Mouse (Mus musculus) lung, postnatal 0 days (tissue): ENCODE data around the gene Tmem150c. TPM values are rescaled to one million over a fixed set of nuclear protein-coding genes. Genes with fewer than 3 reads are reported as not detected.

ENCODE experiments used
- ATAC-seq: fragments of 200-750 bp; cut with Nextera tagmentation; 2 replicates; pipeline ENCODE4 v1.8.0; 2017; ENCODE audit warnings: moderate library complexity
- DNase-seq: peaks from one replicate; pipeline ENCODE4 v3.0.0-alpha.2; 2016; ENCODE audit warnings: low spot score
- H3K27ac ChIP-seq: fragments of 300-500 bp; sonication (generic); 2 replicates; pipeline ENCODE4 v1.5.1; 2014; ENCODE audit warnings: antibody characterized with exemption, mild to moderate bottlenecking, low read length, mixed read lengths
- H3K27me3 ChIP-seq: fragments of 300-500 bp; sonication (generic); replicated peaks from 2 replicates; pipeline ENCODE4 v1.6.1; 2014; ENCODE audit warnings: low read length, mixed read lengths; ENCODE audit not compliant: insufficient read depth
- H3K36me3 ChIP-seq: fragments of 300-500 bp; sonication (generic); 2 replicates; pipeline ENCODE4 v1.6.1; 2014; ENCODE audit warnings: low read length, mixed read lengths; ENCODE audit not compliant: insufficient read depth
- H3K4me1 ChIP-seq: fragments of 300-500 bp; sonication (generic); 2 replicates; pipeline ENCODE4 v1.6.1; 2014; ENCODE audit warnings: antibody characterized with exemption, low read depth, low read length, mixed read lengths; ENCODE audit not compliant: insufficient read depth
- H3K4me2 ChIP-seq: fragments of 300-500 bp; sonication (generic); replicated peaks from 2 replicates; pipeline ENCODE4 v1.6.1; 2014; ENCODE audit warnings: low read depth, mild to moderate bottlenecking, low read length, moderate library complexity, mixed read lengths
- H3K4me3 ChIP-seq: fragments of 300-500 bp; sonication (generic); 2 replicates; pipeline ENCODE4 v1.5.1; 2014; ENCODE audit warnings: low read depth, low read length
- H3K9ac ChIP-seq: fragments of 300-500 bp; sonication (generic); replicated peaks from 2 replicates; pipeline ENCODE4 v1.6.1; 2014; ENCODE audit warnings: low read depth, mild to moderate bottlenecking
- H3K9me3 ChIP-seq: fragments of 300-500 bp; sonication (generic); 2 replicates; pipeline ENCODE4 v1.6.1; 2016; ENCODE audit warnings: low read length, mixed read lengths
- CTCF ChIP-seq: IDR thresholded peaks from 2 replicates; pipeline ENCODE4 v1.5.1; 2016; ENCODE audit warnings: antibody characterized with exemption, mild to moderate bottlenecking
- EP300 ChIP-seq: IDR thresholded peaks from 2 replicates; pipeline ENCODE4 v1.6.1; 2016; ENCODE audit warnings: antibody characterized with exemption, mild to moderate bottlenecking, control low read depth
- WGBS: fragments of 180-500 bp; shearing (Covaris S2); extraction: QIAGEN DNeasy Blood & Tissue Kit; methylation state at CpG from one replicate; pipeline ENCODE4 v1.1.7; 2014; 5-methylcytosine and 5-hydroxymethylcytosine counted together
- polyA plus RNA-seq: library from polyadenylated mRNA; unstranded; fragments of >200 nt; fragmentation: Nextera tagmentation; extraction: Ambion mirVana; gene quantifications from 2 replicates; pipeline ENCODE4 v1.2.1, GENCODE M21; 2015

The Tmem150c gene
- polyA plus RNA-seq, 1 experiment from 2014 or later: 5.4 TPM

GRCm38 (mm10) chr5:100199092-100199853 lies 39.7 kb upstream of the Tmem150c start:
- ATAC-seq (no peak), DNase-seq (no peak)
- Histone ChIP-seq H3K9me3 (no peaks in the 10 kb centered on the region), H3K9ac (no peak overlapping the region), H3K4me2 (no peak overlapping the region), H3K4me1 (no peaks in the 10 kb centered on the region), H3K27ac (no peak overlapping the region), H3K36me3 (no peaks in the 10 kb centered on the region), H3K4me3 (no peak overlapping the region), H3K27me3 (no peaks in the 10 kb centered on the region)
- 70% methylated on average over 7 of the region's 7 CpGs for WGBS
- no peak for TF ChIP-seq CTCF
- TF ChIP-seq EP300: no peak

- TF ChIP-seq EP300: no peak
- no peak for TF ChIP-seq CTCF
- no peaks in the 10 kb centered on the region for H3K36me3 ChIP-seq
- DNase-seq: no peak
- ATAC-seq: no peak
- H3K4me2 ChIP-seq: no peak overlapping the region
- 74% methylated on average over 9 of the region's 9 CpGs for WGBS
- no peak overlapping the region for H3K4me3 ChIP-seq
- no peaks in the 10 kb centered on the region for H3K9me3 ChIP-seq
- no peak overlapping the region for H3K27ac ChIP-seq
- no peaks in the 10 kb centered on the region for H3K27me3 ChIP-seq
- no peaks in the 10 kb centered on the region for H3K4me1 ChIP-seq
- H3K9ac ChIP-seq: no peak overlapping the region
Observed at GRCm38 (mm10) chr5:100197476-100197875, 37.9 kb upstream of the Tmem150c start.

- H3K4me1 ChIP-seq: no peaks in the 10 kb centered on the region
- TF ChIP-seq CTCF (no peak), EP300 (no peak)
- DNase-seq (no peak), ATAC-seq (no peak)
- H3K9ac ChIP-seq: no peak overlapping the region
- H3K4me2 ChIP-seq: no peak overlapping the region
- whole genome bisulfite sequencing: 39% methylated on average over 15 of the region's 15 CpGs
- H3K27ac ChIP-seq: no peak overlapping the region
- H3K9me3 ChIP-seq: no peaks in the 10 kb centered on the region
- no peak overlapping the region for H3K4me3 ChIP-seq
- no peaks in the 10 kb centered on the region for H3K36me3 ChIP-seq
- no peaks in the 10 kb centered on the region for H3K27me3 ChIP-seq
Observed at GRCm38 (mm10) chr5:100196854-100197431, 37.3 kb upstream of the Tmem150c start.

DNA sequence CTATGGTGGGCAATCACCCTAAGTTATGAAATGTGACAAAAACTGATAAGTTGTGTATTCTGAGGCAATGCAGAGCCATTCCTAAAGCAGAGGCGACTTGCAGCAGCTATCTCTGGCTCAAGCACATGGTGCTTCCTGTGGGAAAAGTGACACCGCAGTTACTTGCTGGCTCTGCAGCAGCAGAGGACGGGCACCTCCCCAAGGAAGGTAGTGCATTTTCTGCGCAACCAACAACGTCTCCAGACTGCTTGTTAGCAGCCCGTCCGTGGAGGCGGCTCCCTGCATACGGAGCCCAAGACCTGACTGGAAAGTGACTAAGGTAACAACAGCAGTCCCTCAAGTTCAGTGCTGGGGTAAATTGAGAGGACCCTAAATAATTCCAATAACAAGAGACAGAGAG lies 36.8 kb upstream of the Tmem150c start:
- no peak overlapping the region for H3K4me2 ChIP-seq
- no peak for TF ChIP-seq CTCF
- no peak for TF ChIP-seq EP300
- no peak overlapping the region for H3K9ac ChIP-seq
- H3K27ac ChIP-seq: no peak overlapping the region
- WGBS: 44% methylated on average over 9 of the region's 9 CpGs
- H3K4me1 ChIP-seq: no peaks in the 10 kb centered on the region
- H3K36me3 ChIP-seq: no peaks in the 10 kb centered on the region
- H3K4me3 ChIP-seq: no peak overlapping the region
- no peaks in the 10 kb centered on the region for H3K27me3 ChIP-seq
- ATAC-seq (no peak), DNase-seq (no peak)
- no peaks in the 10 kb centered on the region for H3K9me3 ChIP-seq

GRCm38 (mm10) chr5:100191438-100192190 lies 32.0 kb upstream of the Tmem150c start:
- H3K9ac ChIP-seq: no peak overlapping the region
- 93% methylated on average over 14 of the region's 14 CpGs for WGBS
- TF ChIP-seq CTCF (no peak), EP300 (no peak)
- H3K27me3 ChIP-seq: no peaks in the 10 kb centered on the region
- H3K4me2 ChIP-seq: no peak overlapping the region
- H3K4me3 ChIP-seq: no peak overlapping the region
- H3K9me3 ChIP-seq: no peaks in the 10 kb centered on the region
- no peaks in the 10 kb centered on the region for H3K4me1 ChIP-seq
- no peaks in the 10 kb centered on the region for H3K36me3 ChIP-seq
- ATAC-seq (no peak), DNase-seq (no peak)
- no peak overlapping the region for H3K27ac ChIP-seq
